Mouse (Mus musculus) hindbrain, embryonic 12.5 days (tissue): ENCODE results near the gene Gm49395. TPM values are rescaled to one million over a fixed set of nuclear protein-coding genes. Genes with fewer than 3 reads are reported as not detected.

Source experiments
- ATAC-seq: fragments of 200-750 bp; cut with Nextera tagmentation; 2 replicates; pipeline ENCODE4 v1.8.0; 2017; ENCODE audit warnings: moderate TSS enrichment; ENCODE audit not compliant: low FRiP score
- H3K27ac ChIP-seq: fragments of 300-500 bp; sonication (generic); 2 replicates; pipeline ENCODE4 v1.5.1; 2016; ENCODE audit warnings: mild to moderate bottlenecking
- H3K27me3 ChIP-seq: fragments of 300-500 bp; sonication (generic); 2 replicates; pipeline ENCODE4 v1.6.1; 2016; ENCODE audit warnings: mild to moderate bottlenecking
- H3K36me3 ChIP-seq: fragments of 300-500 bp; sonication (generic); 2 replicates; pipeline ENCODE4 v1.6.1; 2016; ENCODE audit warnings: mild to moderate bottlenecking
- H3K4me1 ChIP-seq: fragments of 300-500 bp; sonication (generic); 2 replicates; pipeline ENCODE4 v1.6.1; 2016
- H3K4me2 ChIP-seq: fragments of 300-500 bp; sonication (generic); replicated peaks from 2 replicates; pipeline ENCODE4 v1.6.1; 2016; ENCODE audit warnings: mild to moderate bottlenecking
- H3K4me3 ChIP-seq: fragments of 300-500 bp; sonication (generic); 2 replicates; pipeline ENCODE4 v1.5.1; 2016; ENCODE audit warnings: mild to moderate bottlenecking
- H3K9ac ChIP-seq: fragments of 300-500 bp; sonication (generic); 2 replicates; pipeline ENCODE4 v1.6.1; 2016; ENCODE audit warnings: mild to moderate bottlenecking, moderate library complexity
- H3K9me3 ChIP-seq: fragments of 300-500 bp; sonication (generic); replicated peaks from 2 replicates; pipeline ENCODE4 v1.6.1; 2016; ENCODE audit warnings: mild to moderate bottlenecking
- WGBS: fragments of 180-500 bp; shearing (Covaris S2); methylation state at CpG from one replicate; pipeline ENCODE4 v1.1.7; 2016; 5-methylcytosine and 5-hydroxymethylcytosine counted together
- polyA plus RNA-seq: library from polyadenylated mRNA; unstranded; fragments of >200 nt; fragmentation: Nextera tagmentation; extraction: Ambion mirVana; gene quantifications from 2 replicates; pipeline ENCODE4 v1.2.1, GENCODE M21; 2016

Gm49395 gene
- polyA plus RNA-seq, 1 experiment from 2014 or later: 3.7 TPM

- Histone ChIP-seq H3K9ac (no peak overlapping the region), H3K27me3 (no peaks in the 10 kb centered on the region), H3K27ac (no peak overlapping the region), H3K4me1 (no peaks in the 10 kb centered on the region), H3K4me2 (no peak overlapping the region), H3K9me3 (no peaks in the 10 kb centered on the region), H3K4me3 (no peak overlapping the region), H3K36me3 (no peaks in the 10 kb centered on the region)
- WGBS: 97% methylated on average over 1 of the region's 1 CpGs
- ATAC-seq: no peak
Observed at GRCm38 (mm10) chr13:115124521-115124920, 22.8 kb upstream of the Gm49395 start.

GRCm38 (mm10) chr13:115118756-115119155 lies 17.0 kb upstream of the Gm49395 start:
- Histone ChIP-seq H3K9me3 (no peaks in the 10 kb centered on the region), H3K9ac (no peak overlapping the region), H3K4me2 (no peak overlapping the region), H3K4me3 (no peak overlapping the region), H3K27ac (no peak overlapping the region), H3K27me3 (no peaks in the 10 kb centered on the region), H3K36me3 (no peaks in the 10 kb centered on the region), H3K4me1 (no peaks in the 10 kb centered on the region)
- ATAC-seq: no peak
- WGBS: 55% methylated on average over 5 of the region's 5 CpGs

- Histone ChIP-seq H3K4me2 (no peak overlapping the region), H3K4me3 (no peak overlapping the region), H3K27ac (no peak overlapping the region), H3K36me3 (no peaks in the 10 kb centered on the region), H3K9ac (no peak overlapping the region), H3K4me1 (no peaks in the 10 kb centered on the region), H3K9me3 (no peaks in the 10 kb centered on the region), H3K27me3 (no peaks in the 10 kb centered on the region)
- ATAC-seq: no peak
- WGBS: 83% methylated on average over 3 of the region's 3 CpGs
Observed at GRCm38 (mm10) chr13:115118195-115118594, 16.5 kb upstream of the Gm49395 start.

GRCm38 (mm10) chr13:115116930-115117621 lies 15.4 kb upstream of the Gm49395 start:
- Histone ChIP-seq H3K9me3 (no peaks in the 10 kb centered on the region), H3K27ac (no peak overlapping the region), H3K4me1 (no peaks in the 10 kb centered on the region), H3K27me3 (no peaks in the 10 kb centered on the region), H3K4me2 (no peak overlapping the region), H3K36me3 (no peaks in the 10 kb centered on the region), H3K4me3 (no peak overlapping the region), H3K9ac (no peak overlapping the region)
- ATAC-seq: no peak
- 83% methylated on average over 3 of the region's 3 CpGs for WGBS

- whole genome bisulfite sequencing: 84% methylated on average over 4 of the region's 4 CpGs
- no peak for ATAC-seq
Observed at GRCm38 (mm10) chr13:115109628-115110027, 7.9 kb upstream of the Gm49395 start.

GRCm38 (mm10) chr13:115107436-115107835 lies 5.7 kb upstream of the Gm49395 start:
- H3K4me1 ChIP-seq: no peaks in the 10 kb centered on the region
- ATAC-seq: no peak
- no peak overlapping the region for H3K4me3 ChIP-seq
- H3K9me3 ChIP-seq: no peaks in the 10 kb centered on the region
- no peak overlapping the region for H3K4me2 ChIP-seq
- no peak overlapping the region for H3K27ac ChIP-seq
- H3K36me3 ChIP-seq: no peaks in the 10 kb centered on the region
- no peak overlapping the region for H3K9ac ChIP-seq
- peaks cover 5% of the 10 kb centered on the region for H3K27me3 ChIP-seq
- WGBS: 91% methylated on average over 8 of the region's 8 CpGs

More at GRCm38 (mm10) chr13:115109628-115110027, 7.9 kb upstream of the Gm49395 start:
- H3K4me2 ChIP-seq: no peak overlapping the region
- H3K27me3 ChIP-seq: no peaks in the 10 kb centered on the region
- H3K4me3 ChIP-seq: no peak overlapping the region
- no peak overlapping the region for H3K27ac ChIP-seq
- H3K4me1 ChIP-seq: no peaks in the 10 kb centered on the region
- no peaks in the 10 kb centered on the region for H3K36me3 ChIP-seq
- H3K9ac ChIP-seq: no peak overlapping the region
- H3K9me3 ChIP-seq: no peaks in the 10 kb centered on the region

GRCm38 (mm10) chr13:115106183-115106582 lies 4.5 kb upstream of the Gm49395 start:
- Histone ChIP-seq H3K27ac (no peak overlapping the region), H3K9ac (no peak overlapping the region), H3K9me3 (no peaks in the 10 kb centered on the region), H3K4me1 (peaks cover 6% of the 10 kb centered on the region; the same call in 1 of the 2 replicates), H3K36me3 (no peaks in the 10 kb centered on the region), H3K27me3 (peaks cover 12% of the 10 kb centered on the region), H3K4me2 (no peak overlapping the region), H3K4me3 (no peak overlapping the region)
- no peak for ATAC-seq
- WGBS: 88% methylated on average over 10 of the region's 10 CpGs

- ATAC-seq: no peak
- Histone ChIP-seq H3K27ac (no peak overlapping the region), H3K9me3 (no peaks in the 10 kb centered on the region), H3K9ac (no peak overlapping the region), H3K4me3 (no peak overlapping the region), H3K36me3 (no peaks in the 10 kb centered on the region), H3K27me3 (peaks cover 32% of the 10 kb centered on the region), H3K4me1 (peaks cover 6% of the 10 kb centered on the region; the same call in 1 of the 2 replicates), H3K4me2 (no peak overlapping the region)
- 100% methylated on average over 2 of the region's 2 CpGs for WGBS
Observed at GRCm38 (mm10) chr13:115102754-115103153, 1.0 kb upstream of the Gm49395 start.

GRCm38 (mm10) chr13:115100381-115101177 lies 1.1 kb downstream of the Gm49395 start:
- peak overlapping the region; percentile 40 for H3K4me3 ChIP-seq

GRCm38 (mm10) chr13:115099381-115099780 lies 2.3 kb downstream of the Gm49395 start:
- H3K4me3 ChIP-seq: no peak overlapping the region
- H3K27me3 ChIP-seq: peaks cover 32% of the 10 kb centered on the region
- no peak overlapping the region for H3K4me2 ChIP-seq
- H3K36me3 ChIP-seq: no peaks in the 10 kb centered on the region
- 90% methylated on average over 9 of the region's 9 CpGs for WGBS
- no peak overlapping the region for H3K9ac ChIP-seq
- ATAC-seq: no peak
- no peak overlapping the region for H3K27ac ChIP-seq
- peaks cover 6% of the 10 kb centered on the region; the same call in 1 of the 2 replicates for H3K4me1 ChIP-seq
- no peaks in the 10 kb centered on the region for H3K9me3 ChIP-seq

More at GRCm38 (mm10) chr13:115100381-115101177, 1.1 kb downstream of the Gm49395 start:
- Histone ChIP-seq H3K4me2 (peak overlapping the region; percentile 71), H3K4me1 (peaks cover 6% of the 10 kb centered on the region; the same call in 1 of the 2 replicates), H3K36me3 (no peaks in the 10 kb centered on the region), H3K9me3 (no peaks in the 10 kb centered on the region), H3K9ac (no peak overlapping the region), H3K27me3 (peaks cover 32% of the 10 kb centered on the region), H3K27ac (no peak overlapping the region)
- ATAC-seq: no peak
- WGBS: 37% methylated on average over 11 of the region's 11 CpGs

GRCm38 (mm10) chr13:115098227-115098626 lies 3.5 kb downstream of the Gm49395 start:
- Histone ChIP-seq H3K9me3 (no peaks in the 10 kb centered on the region), H3K27ac (no peak overlapping the region), H3K4me1 (peaks cover 6% of the 10 kb centered on the region; the same call in 1 of the 2 replicates), H3K9ac (no peak overlapping the region), H3K4me2 (no peak overlapping the region), H3K36me3 (no peaks in the 10 kb centered on the region), H3K27me3 (peaks cover 32% of the 10 kb centered on the region), H3K4me3 (no peak overlapping the region)
- ATAC-seq: no peak
- 77% methylated on average over 3 of the region's 3 CpGs for WGBS

GRCm38 (mm10) chr13:115096965-115097364 lies 4.8 kb downstream of the Gm49395 start:
- 45% methylated on average over 5 of the region's 5 CpGs for WGBS

More at GRCm38 (mm10) chr13:115096965-115097364, 4.8 kb downstream of the Gm49395 start:
- H3K27ac ChIP-seq: no peak overlapping the region
- no peak overlapping the region for H3K4me2 ChIP-seq
- no peak overlapping the region for H3K9ac ChIP-seq
- no peak for ATAC-seq
- peaks cover 24% of the 10 kb centered on the region for H3K27me3 ChIP-seq
- no peaks in the 10 kb centered on the region for H3K9me3 ChIP-seq
- no peak overlapping the region for H3K4me3 ChIP-seq
- peaks cover 3% of the 10 kb centered on the region; the same call in 1 of the 2 replicates for H3K4me1 ChIP-seq
- H3K36me3 ChIP-seq: no peaks in the 10 kb centered on the region
